Comparison of ENCODE assay signal across 10 mouse cellular contexts in genomic region chr3:153598631-153599030, GRCm38 (mm10).
DNase-seq lines count a peak whose midpoint lies in the region; TF ChIP-seq lines count a peak whose summit lies in the region.
"Had no signal": no experiment of that assay in that cellular context is flagged by ENCODE, and none has a peak within 500 bp of the region (broad histone marks: within the 10 kb centered on the region; RNA-seq: fewer than 3 reads in every experiment).

No protein-coding gene starts in this region.

- no peak for DNase-seq in left cerebral cortex, adult 2 months (ENCODE audit: extremely low spot score in 1 of 2, low spot score in 2 of 2)
- no peak for DNase-seq in left cerebral cortex, adult 11 months (ENCODE audit: low spot score)
- peak; percentile 24 for DNase-seq in NIH3T3 (ENCODE audit: low read depth)
- peak; percentile 25 for DNase-seq in cerebellum, adult 11-12 months
- DNase-seq in layer of hippocampus, adult 9-11 months, result peak; percentile 82
- DNase-seq in gastrocnemius, postnatal 4 days (ENCODE audit: low spot score in 2 of 2), result no peak
- no peak for DNase-seq in kidney, adult 9 months
- DNase-seq: heart, postnatal 4 days; lung, adult 2 months; right cerebral cortex, adult 18-20 months had no signal

- intact Hi-C loops in left cerebral cortex, adult 2 months (cut with DNase I), result no loop called here

- no peak overlapping the region for H3K4me3 ChIP-seq in left cerebral cortex, adult 2 months

- TF ChIP-seq CTCF in left cerebral cortex, adult 2 months (IDR thresholded peaks at IDR 0.05), result peak; percentile 36

- no peak overlapping the region for H3K27ac ChIP-seq in left cerebral cortex, adult 2 months

Comparison
In these comparisons a context has a peak if more than half of its experiments do, and no peak if none do; other contexts are left out.
1. DNase-seq: peak in NIH3T3 (single experiment), cerebellum, adult 11-12 months (single experiment) and layer of hippocampus, adult 9-11 months (single experiment); none in left cerebral cortex, adult 2 months (0 of 2), left cerebral cortex, adult 11 months (single experiment), gastrocnemius, postnatal 4 days (0 of 2) and kidney, adult 9 months (single experiment).